9 mouse cellular contexts compared by ENCODE assay signal in the genomic region with DNA sequence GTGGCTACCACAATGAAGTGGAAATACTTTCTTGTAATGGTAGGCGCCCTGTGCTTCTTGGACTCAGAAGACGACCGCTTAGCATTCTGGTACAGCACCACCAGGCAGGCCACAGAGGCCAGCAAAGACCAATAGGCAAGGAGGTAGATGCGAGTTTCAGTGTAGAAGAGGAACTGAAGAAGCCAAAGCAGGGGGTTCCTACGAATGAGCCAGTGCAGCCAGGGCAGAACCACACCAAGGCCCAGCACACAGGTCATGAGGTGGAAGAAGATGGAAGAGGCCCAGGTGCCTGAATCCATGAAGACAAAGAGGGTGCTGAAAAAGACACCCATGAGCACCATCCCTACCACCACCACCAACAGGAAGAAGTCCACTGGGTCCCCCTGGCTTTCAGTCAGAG. TPM values are rescaled to one million over a fixed set of nuclear protein-coding genes. Genes with fewer than 3 reads are reported as not detected.
DNase-seq lines count a peak whose midpoint lies in the region; ATAC-seq and TF ChIP-seq lines count a peak whose summit lies in the region.
"Had no signal": no experiment of that assay in that cellular context is flagged by ENCODE, and none has a peak within 500 bp of the region (broad histone marks: within the 10 kb centered on the region; RNA-seq: fewer than 3 reads in every experiment).

No protein-coding gene starts in this region.

- no peak for ATAC-seq in embryonic facial prominence, embryonic 14.5 days (ENCODE audit: low read depth)
- ATAC-seq in limb, embryonic 11.5 days (ENCODE audit: insufficient number of reproducible peaks, low FRiP score, low TSS enrichment, low read depth): no peak

- peak overlapping the region; percentile 93 for H3K4me2 ChIP-seq in embryonic facial prominence, embryonic 14.5 days (ENCODE audit: low read depth, low read length)
- peak overlapping the region; percentile 75 for H3K4me2 ChIP-seq in limb, embryonic 11.5 days (ENCODE audit: low read depth, severe bottlenecking)

- no peak for TF ChIP-seq CTCF in left cerebral cortex, adult 2 months (IDR thresholded peaks at IDR 0.05)
- TF ChIP-seq CTCF in olfactory bulb, adult 2 months (IDR thresholded peaks at IDR 0.05; ENCODE audit: insufficient read depth, low read depth, low read length): no peak

- H3K36me3 ChIP-seq in embryonic facial prominence, embryonic 14.5 days (ENCODE audit: control insufficient read depth, insufficient read depth, low read length): 0 out of 2 replicates have a peak, but pooled peaks cover 3% of the 10 kb centered on the region
- 0 out of 2 replicates have a peak, but pooled peaks cover 2% of the 10 kb centered on the region for H3K36me3 ChIP-seq in limb, embryonic 11.5 days (ENCODE audit: control insufficient read depth, insufficient read depth, low read length)

- H3K27ac ChIP-seq in left cerebral cortex, adult 2 months: no peak overlapping the region
- H3K27ac ChIP-seq in embryonic facial prominence, embryonic 14.5 days (replicated peaks; ENCODE audit: low read depth, low read length): no peak overlapping the region
- H3K27ac ChIP-seq in limb, embryonic 11.5 days (replicated peaks; ENCODE audit: low read depth, low read length): no peak overlapping the region
- no peak overlapping the region for H3K27ac ChIP-seq in olfactory bulb, adult 2 months (ENCODE audit: insufficient read depth, low read depth, low read length)

- H3K4me1 ChIP-seq in embryonic facial prominence, embryonic 14.5 days (ENCODE audit: control insufficient read depth, insufficient read depth, low read length): peaks cover 15% of the 10 kb centered on the region
- H3K4me1 ChIP-seq in limb, embryonic 11.5 days (ENCODE audit: control insufficient read depth, insufficient read depth, low read length): peaks cover 13% of the 10 kb centered on the region
- peaks cover 15% of the 10 kb centered on the region for H3K4me1 ChIP-seq in olfactory bulb, adult 2 months (ENCODE audit: control insufficient read depth, insufficient read depth, low read length)

- DNase-seq in left cerebral cortex, adult 2 months (ENCODE audit: extremely low spot score in 1 of 2, low spot score in 2 of 2): no peak
- no peak for DNase-seq in left cerebral cortex, adult 9 months (ENCODE audit: low spot score in 2 of 2)
- no peak for DNase-seq in embryonic facial prominence, embryonic 14.5 days (ENCODE audit: low spot score)
- DNase-seq in limb, embryonic 11.5 days (ENCODE audit: low spot score): no peak
- no peak for DNase-seq in ovary, postnatal 10 days (ENCODE audit: low spot score)
- no peak for DNase-seq in cerebellum, adult 8-10 months
- no peak for DNase-seq in layer of hippocampus, adult 8-10 months (ENCODE audit: low spot score in 2 of 2)

- no peaks in the 10 kb centered on the region for H3K9me3 ChIP-seq in embryonic facial prominence, embryonic 14.5 days (ENCODE audit: control insufficient read depth, low read length)
- no peaks in the 10 kb centered on the region for H3K9me3 ChIP-seq in limb, embryonic 11.5 days (ENCODE audit: control insufficient read depth, low read length)

- H3K4me3 ChIP-seq in left cerebral cortex, adult 2 months: peak overlapping the region; percentile 95
- peak overlapping the region; percentile 95 for H3K4me3 ChIP-seq in embryonic facial prominence, embryonic 14.5 days (ENCODE audit: low read depth, low read length)
- H3K4me3 ChIP-seq in limb, embryonic 11.5 days (ENCODE audit: low read depth, low read length): peak overlapping the region; percentile 84
- H3K4me3 ChIP-seq in olfactory bulb, adult 2 months (ENCODE audit: insufficient read depth, low read depth, low read length): peak overlapping the region; percentile 87; the same call in 1 of the 2 replicates

- H3K27me3 ChIP-seq in embryonic facial prominence, embryonic 14.5 days (replicated peaks; ENCODE audit: control insufficient read depth, insufficient read depth, low read length): no peaks in the 10 kb centered on the region
- no peaks in the 10 kb centered on the region for H3K27me3 ChIP-seq in limb, embryonic 11.5 days (ENCODE audit: control insufficient read depth, insufficient read depth, low read length)

- TF ChIP-seq POLR2A in olfactory bulb, adult 2 months (IDR thresholded peaks at IDR 0.05; ENCODE audit: insufficient read depth, low read depth, low read length): no peak

- WGBS in embryonic facial prominence, embryonic 14.5 days: 91% methylated on average over 5 of the region's 5 CpGs
- WGBS in limb, embryonic 11.5 days: 93% methylated on average over 5 of the region's 5 CpGs
- WGBS in olfactory bulb, adult 2 months: 90% methylated on average over 5 of the region's 5 CpGs

- peak overlapping the region; percentile 95 for H3K9ac ChIP-seq in embryonic facial prominence, embryonic 14.5 days (ENCODE audit: low read depth, low read length)
- no peak overlapping the region; the same call in 1 of the 2 replicates for H3K9ac ChIP-seq in limb, embryonic 11.5 days (ENCODE audit: low read length)

- intact Hi-C loops in left cerebral cortex, adult 2 months (cut with DNase I): no loop called here

RNA-seq across cellular contexts. Expression of gene Dolk, which starts 1.1 kb away (rescaled TPM):
- total RNA-seq in left cerebral cortex, adult 2 months (2021): 10 to 100 TPM; 22.3 to 25.2 TPM
- 30.2 and 30.8 TPM in 2 replicates for polyA plus RNA-seq in embryonic facial prominence, embryonic 14.5 days (2014; fragmentation: Nextera tagmentation; extraction: Ambion mirVana)
- polyA plus RNA-seq in limb, embryonic 11.5 days (2014; fragmentation: Nextera tagmentation; extraction: Ambion mirVana): 24.9 and 25.0 TPM in 2 replicates
- not detected in 2 replicates for polyA plus RNA-seq in olfactory bulb, adult 2 months (2012; ENCODE audit: insufficient read depth, insufficient read length, low replicate concordance, missing spikeins)
- 10 to 100 TPM; 20.4 to 24.6 (median 23.6) TPM for total RNA-seq in layer of hippocampus, adult 8-10 months (2022)

RNA-seq across cellular contexts. Expression of gene Nup188, which starts 1.2 kb away (rescaled TPM):
- total RNA-seq in left cerebral cortex, adult 2 months (2021): 10 to 100 TPM; 21.8 to 23.5 TPM
- polyA plus RNA-seq in embryonic facial prominence, embryonic 14.5 days (2014; fragmentation: Nextera tagmentation; extraction: Ambion mirVana): 35.4 and 39.4 TPM in 2 replicates
- 69.0 and 73.7 TPM in 2 replicates for polyA plus RNA-seq in limb, embryonic 11.5 days (2014; fragmentation: Nextera tagmentation; extraction: Ambion mirVana)
- polyA plus RNA-seq in olfactory bulb, adult 2 months (2012; ENCODE audit: insufficient read depth, insufficient read length, low replicate concordance, missing spikeins): not detected in 2 replicates
- total RNA-seq in layer of hippocampus, adult 8-10 months (2022): 10 to 100 TPM; 18.6 to 22.4 (median 20.6) TPM

RNA-seq across cellular contexts. Expression of gene Gm28038, which starts 4.2 kb away (rescaled TPM):
- not detected for total RNA-seq in left cerebral cortex, adult 2 months (2021)
- not detected in 2 replicates for polyA plus RNA-seq in embryonic facial prominence, embryonic 14.5 days (2014; fragmentation: Nextera tagmentation; extraction: Ambion mirVana)
- polyA plus RNA-seq in limb, embryonic 11.5 days (2014; fragmentation: Nextera tagmentation; extraction: Ambion mirVana): not detected in 2 replicates
- polyA plus RNA-seq in olfactory bulb, adult 2 months (2012; ENCODE audit: insufficient read depth, insufficient read length, low replicate concordance, missing spikeins): not detected in 2 replicates
- not detected for total RNA-seq in layer of hippocampus, adult 8-10 months (2022)

RNA-seq across cellular contexts. Expression of gene Phyhd1, which starts 19.0 kb away (rescaled TPM):
- total RNA-seq in left cerebral cortex, adult 2 months (2021): 10 to 100 TPM; 21.7 to 27.3 TPM
- polyA plus RNA-seq in embryonic facial prominence, embryonic 14.5 days (2014; fragmentation: Nextera tagmentation; extraction: Ambion mirVana): 5.4 and 5.7 TPM in 2 replicates
- polyA plus RNA-seq in limb, embryonic 11.5 days (2014; fragmentation: Nextera tagmentation; extraction: Ambion mirVana): 3.3 and 3.7 TPM in 2 replicates
- polyA plus RNA-seq in olfactory bulb, adult 2 months (2012; ENCODE audit: insufficient read depth, insufficient read length, low replicate concordance, missing spikeins): not detected in 2 replicates
- 10 to 100 TPM; 19.3 to 33.3 (median 24.4) TPM for total RNA-seq in layer of hippocampus, adult 8-10 months (2022)

RNA-seq across cellular contexts. Expression of gene Gm28035, which starts 44.6 kb away (rescaled TPM):
- 10 to 100 TPM; 11.3 to 15.1 TPM for total RNA-seq in left cerebral cortex, adult 2 months (2021)
- polyA plus RNA-seq in embryonic facial prominence, embryonic 14.5 days (2014; fragmentation: Nextera tagmentation; extraction: Ambion mirVana): 0.06 TPM in 1 of 2 replicates, not detected in the other
- polyA plus RNA-seq in limb, embryonic 11.5 days (2014; fragmentation: Nextera tagmentation; extraction: Ambion mirVana): 0.09 TPM in 1 of 2 replicates, not detected in the other
- not detected in 2 replicates for polyA plus RNA-seq in olfactory bulb, adult 2 months (2012; ENCODE audit: insufficient read depth, insufficient read length, low replicate concordance, missing spikeins)
- 10 to 100 TPM in 2 of 4 experiments, 1 to 10 TPM in 2; 6.7 to 11.6 (median 9.9) TPM for total RNA-seq in layer of hippocampus, adult 8-10 months (2022)
- total RNA-seq: granulocyte monocyte progenitor cell, adult 5-6 weeks had no signal

Comparison
In these comparisons a context has a peak if more than half of its experiments do, and no peak if none do; other contexts are left out.
1. RNA of gene Dolk, which starts 1.1 kb away (polyA plus RNA-seq): 30.2 to 30.8 TPM in embryonic facial prominence, embryonic 14.5 days and 24.9 to 25.0 TPM in limb, embryonic 11.5 days; not detected in olfactory bulb, adult 2 months; every median in the first group is over 10 times any median in the second.
2. Peak in every context shown above with its lines, with median percentiles within 50 percentile points of each other: H3K4me3 ChIP-seq.